Mouse (Mus musculus) forebrain, embryonic 11.5 days (tissue): ENCODE measurements around the gene Tacstd2. TPM values are rescaled to one million over a fixed set of nuclear protein-coding genes. Genes with fewer than 3 reads are reported as not detected.
"Not testable (repeated sequence)": the region's sequence is repeated elsewhere in the genome, so short reads cannot be mapped to it uniquely, and the experiment has no call there.

Experiments
- ATAC-seq: fragments of 200-750 bp; cut with Nextera tagmentation; replicated peaks from 2 replicates; pipeline ENCODE4 v1.8.0; 2017; ENCODE audit warnings: moderate TSS enrichment; ENCODE audit not compliant: low FRiP score
- DNase-seq: peaks from one replicate; pipeline ENCODE4 v3.0.0-alpha.2; 2017; ENCODE audit warnings: low spot score
- H3K27ac ChIP-seq: fragments of 300-500 bp; sonication (generic); 2 replicates; pipeline ENCODE4 v1.5.1; 2014; ENCODE audit warnings: low read depth, low read length
- H3K27me3 ChIP-seq: fragments of 300-500 bp; sonication (generic); 2 replicates; pipeline ENCODE4 v1.6.1; 2014; ENCODE audit warnings: mild to moderate bottlenecking, low read length, mixed read lengths; ENCODE audit not compliant: control insufficient read depth, insufficient read depth
- H3K36me3 ChIP-seq: fragments of 300-500 bp; sonication (generic); 2 replicates; pipeline ENCODE4 v1.6.1; 2014; ENCODE audit warnings: mild to moderate bottlenecking, low read length, moderate library complexity, mixed read lengths; ENCODE audit not compliant: control insufficient read depth, insufficient read depth
- H3K4me1 ChIP-seq: fragments of 300-500 bp; sonication (generic); replicated peaks from 2 replicates; pipeline ENCODE4 v1.6.1; 2014; ENCODE audit warnings: low read length, mixed read lengths; ENCODE audit not compliant: control insufficient read depth, insufficient read depth
- H3K4me2 ChIP-seq: fragments of 300-500 bp; sonication (generic); 2 replicates; pipeline ENCODE4 v1.6.1; 2014; ENCODE audit warnings: low read depth, mild to moderate bottlenecking, low read length, moderate library complexity, mixed read lengths; ENCODE audit not compliant: severe bottlenecking
- H3K4me3 ChIP-seq: fragments of 300-500 bp; sonication (generic); 2 replicates; pipeline ENCODE4 v1.5.1; 2014; ENCODE audit warnings: low read depth, low read length
- H3K9ac ChIP-seq: fragments of 300-500 bp; sonication (generic); 2 replicates; pipeline ENCODE4 v1.6.1; 2014; ENCODE audit warnings: low read length
- H3K9me3 ChIP-seq: fragments of 300-500 bp; sonication (generic); 2 replicates; pipeline ENCODE4 v1.6.1; 2016; ENCODE audit warnings: low read length, mixed read lengths; ENCODE audit not compliant: control insufficient read depth
- WGBS: fragments of 180-500 bp; shearing (Covaris S2); extraction: QIAGEN DNeasy Blood & Tissue Kit; methylation state at CpG from one replicate; pipeline ENCODE4 v1.1.7; 2014; 5-methylcytosine and 5-hydroxymethylcytosine counted together
- polyA plus RNA-seq: library from polyadenylated mRNA; unstranded; fragments of >200 nt; fragmentation: Nextera tagmentation; extraction: Ambion mirVana; gene quantifications from 2 replicates; pipeline ENCODE4 v1.2.1, GENCODE M21; 2014

Gene Tacstd2
- polyA plus RNA-seq, 1 experiment from 2014 or later: 5.4 TPM

DNA sequence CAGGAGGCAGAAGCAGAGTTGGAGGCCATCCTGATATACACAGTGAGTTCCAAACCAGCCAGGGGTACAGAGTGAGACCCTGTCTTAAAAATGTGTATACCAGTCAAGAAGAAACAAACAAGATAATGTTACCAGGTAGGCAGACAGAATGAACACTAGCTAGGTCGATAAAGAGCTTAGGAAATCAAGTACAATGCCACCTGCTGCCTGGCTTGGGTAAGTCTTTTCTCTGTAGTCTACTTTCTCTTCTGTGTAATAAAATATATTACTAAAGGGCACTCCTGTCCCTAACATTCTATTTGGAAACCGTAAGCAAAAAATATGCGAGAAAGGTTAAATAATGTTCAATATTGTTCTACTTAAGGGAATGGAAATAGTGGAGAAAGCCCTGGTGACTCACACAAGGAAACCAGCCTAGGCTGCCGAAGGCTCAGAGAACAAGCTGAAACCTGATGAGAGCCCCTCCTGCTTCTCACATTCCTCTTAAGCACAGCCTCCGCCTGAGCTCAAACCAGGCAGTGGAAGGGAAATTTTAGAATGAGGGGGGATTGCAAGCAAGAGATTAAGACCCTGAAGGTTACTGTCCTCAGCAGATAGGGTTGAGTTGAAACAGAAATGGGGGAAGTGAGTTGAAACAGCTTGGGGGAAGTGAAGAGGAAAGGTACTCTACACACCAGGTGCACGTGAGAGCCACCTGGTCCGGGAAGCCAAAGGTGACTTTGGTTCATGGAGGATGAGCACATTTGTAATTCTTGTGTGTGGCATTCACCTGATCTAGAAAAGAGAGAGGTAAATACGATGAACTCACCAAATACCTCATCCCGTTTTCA, 4.4 kb downstream of the Tacstd2 start:
- Histone ChIP-seq H3K4me3 (no peak overlapping the region), H3K4me1 (peaks cover 2% of the 10 kb centered on the region; the same call in 1 of the 2 replicates), H3K9me3 (no peaks in the 10 kb centered on the region), H3K36me3 (no peaks in the 10 kb centered on the region), H3K27ac (no peak overlapping the region), H3K9ac (no peak overlapping the region), H3K27me3 (peaks cover 43% of the 10 kb centered on the region), H3K4me2 (no peak overlapping the region)
- DNase-seq (no peak), ATAC-seq (no peak)
- WGBS: 60% methylated on average over 9 of the region's 9 CpGs

DNA sequence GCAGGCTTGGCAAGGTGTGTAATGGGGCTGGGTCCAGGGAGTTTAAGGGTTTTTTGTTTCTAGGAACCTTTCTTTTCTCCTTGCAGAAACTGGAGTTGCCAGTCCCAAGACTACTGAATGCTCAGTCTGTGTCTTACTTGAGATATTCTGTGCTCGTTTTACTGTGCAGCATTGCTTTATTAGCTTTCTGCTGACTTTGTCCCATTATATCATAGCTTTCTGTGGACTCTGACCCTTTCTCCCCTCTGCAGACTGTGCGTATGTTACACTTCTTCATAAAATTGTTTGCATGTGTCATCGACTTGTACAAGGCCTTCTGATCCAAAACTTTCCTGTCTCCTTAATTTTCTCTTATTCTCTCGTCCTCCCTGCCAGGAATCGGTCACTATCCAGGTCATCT, 9.2 kb downstream of the Tacstd2 start:
- no peak overlapping the region for H3K4me3 ChIP-seq
- no peak overlapping the region for H3K4me2 ChIP-seq
- no peaks in the 10 kb centered on the region for H3K4me1 ChIP-seq
- ATAC-seq: no peak
- no peak overlapping the region for H3K9ac ChIP-seq
- H3K27me3 ChIP-seq: peaks cover under 1% of the 10 kb centered on the region; the same call in 1 of the 2 replicates
- DNase-seq: no peak
- no peaks in the 10 kb centered on the region for H3K9me3 ChIP-seq
- 90% methylated on average over 5 of the region's 5 CpGs for WGBS
- H3K36me3 ChIP-seq: no peaks in the 10 kb centered on the region
- H3K27ac ChIP-seq: no peak overlapping the region

DNA sequence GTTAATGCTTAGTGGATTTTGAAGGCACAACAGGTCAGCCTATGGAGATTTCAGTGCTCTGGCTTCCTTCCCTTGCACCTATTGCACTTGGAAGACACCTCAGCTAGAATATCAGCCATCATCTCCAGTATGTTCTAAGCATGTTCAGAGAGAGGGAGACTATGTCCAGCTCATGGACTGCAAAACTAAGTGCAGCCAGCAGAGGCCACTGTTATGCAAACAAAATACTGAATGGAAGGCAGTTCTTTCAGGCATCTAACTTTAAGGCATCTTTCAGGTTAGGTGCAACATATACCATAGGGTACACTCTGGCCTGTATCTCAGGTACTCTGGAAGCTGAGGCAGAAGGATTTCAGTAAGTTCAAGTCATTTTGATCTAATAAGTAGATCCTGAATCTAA, 24.8 kb downstream of the Tacstd2 start:
- H3K36me3 ChIP-seq: no peaks in the 10 kb centered on the region
- no peaks in the 10 kb centered on the region for H3K4me1 ChIP-seq
- DNase-seq (no peak), ATAC-seq (peak; percentile 60; the same call in 1 of the 2 replicates)
- H3K27me3 ChIP-seq: no peaks in the 10 kb centered on the region
- no peak overlapping the region for H3K9ac ChIP-seq
- no peak overlapping the region for H3K4me2 ChIP-seq
- no peak overlapping the region for H3K27ac ChIP-seq
- no peak overlapping the region for H3K4me3 ChIP-seq
- H3K9me3 ChIP-seq: no peaks in the 10 kb centered on the region

DNA sequence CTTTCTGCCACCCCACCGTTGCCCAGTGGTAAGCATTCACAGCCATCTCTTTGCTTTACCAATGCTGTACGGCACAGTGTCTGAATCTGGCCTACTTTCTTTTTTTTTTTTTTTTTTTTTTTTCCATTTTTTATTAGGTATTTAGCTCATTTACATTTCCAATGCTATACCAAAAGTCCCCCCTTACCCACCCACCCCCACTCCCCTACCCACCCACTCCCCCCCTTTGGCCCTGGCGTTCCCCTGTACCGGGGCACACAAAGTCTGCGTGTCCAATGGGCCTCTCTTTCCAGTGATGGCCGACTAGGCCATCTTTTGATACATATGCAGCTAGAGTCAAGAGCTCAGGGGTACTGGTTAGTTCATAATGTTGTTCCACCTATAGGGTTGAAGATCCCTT, 33.7 kb downstream of the Tacstd2 start:
- not testable (repeated sequence) for H3K4me3 ChIP-seq, H3K4me2 ChIP-seq, H3K9ac ChIP-seq, DNase-seq, H3K27me3 ChIP-seq, H3K36me3 ChIP-seq, H3K4me1 ChIP-seq, H3K9me3 ChIP-seq, H3K27ac ChIP-seq
- 91% methylated on average over 2 of the region's 6 CpGs for WGBS
- ATAC-seq: peak; percentile 87

DNA sequence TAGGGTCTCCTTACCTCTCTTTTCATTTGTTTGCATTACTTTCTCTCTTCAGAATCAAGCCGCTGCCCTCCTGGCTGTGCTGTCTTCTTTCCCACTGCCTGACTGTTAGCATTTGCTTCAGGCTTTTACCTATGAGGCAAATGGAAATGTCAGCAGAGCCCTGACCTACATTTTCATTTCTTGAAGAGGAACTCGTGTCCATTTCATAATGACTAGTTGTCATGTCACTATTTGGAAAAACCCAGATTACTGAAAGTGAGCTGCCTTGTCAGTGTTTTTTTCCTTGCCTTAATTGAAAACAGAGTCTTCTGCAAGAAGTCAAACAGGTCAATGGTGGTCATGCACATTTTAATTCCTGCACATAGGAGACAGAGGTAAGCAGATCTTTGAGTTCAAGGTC, 43.8 kb downstream of the Tacstd2 start, which contains the start of gene Il23r:
Gene Il23r (minus strand): TSS at position 101 of the 400 bp plus-strand sequence.
- Histone ChIP-seq H3K27me3 (no peaks in the 10 kb centered on the region), H3K9me3 (no peaks in the 10 kb centered on the region), H3K27ac (no peak within 1 kb of the TSS), H3K4me3 (no peak within 1 kb of the TSS), H3K36me3 (no peaks in the 10 kb centered on the region), H3K9ac (no peak within 1 kb of the TSS), H3K4me2 (no peak within 1 kb of the TSS), H3K4me1 (no peaks in the 10 kb centered on the region)
- ATAC-seq (no peak), DNase-seq (no peak)
- WGBS: 80% methylated on average over 2 of the region's 2 CpGs

Other genes starting within 250 kb of the Tacstd2 start
- gene Il12rb2, start 159.6 kb downstream of the Tacstd2 start, polyA plus RNA-seq: 0.33 TPM in 1 of 2 replicates, not detected in the other
- gene Il23r, start 43.9 kb downstream of the Tacstd2 start, polyA plus RNA-seq: not detected in 2 replicates